ENCODE assay signal across 25 mouse cellular contexts in the genomic region with DNA sequence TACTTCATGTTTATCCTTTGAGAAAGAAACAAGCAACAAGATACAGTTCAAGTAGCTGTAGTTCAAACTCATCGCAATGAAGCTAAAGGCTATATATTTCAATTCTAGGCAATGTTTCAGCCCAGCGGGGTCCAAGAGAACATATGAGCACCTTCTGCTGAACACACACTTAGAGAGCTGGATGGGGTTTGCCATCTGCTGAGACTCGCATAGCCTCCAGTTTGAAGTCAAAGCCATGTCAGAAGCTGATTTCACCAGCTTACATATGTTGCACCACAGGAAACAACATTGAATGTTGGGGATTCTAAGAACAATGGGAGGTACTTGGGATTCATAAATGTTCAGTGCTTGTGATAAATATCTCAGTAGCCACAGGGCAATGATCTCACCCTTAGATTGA.
"Had no signal": no experiment of that assay in that cellular context is flagged by ENCODE, and none has a peak within 500 bp of the region (broad histone marks: within the 10 kb centered on the region; RNA-seq: fewer than 3 reads in every experiment).

No protein-coding gene starts in this region.

- ATAC-seq: liver, postnatal 0 days; lung, postnatal 0 days; midbrain, embryonic 13.5 days had no signal

- H3K4me1 ChIP-seq: limb, embryonic 12.5 days; limb, embryonic 15.5 days; megakaryocyte, embryonic 14.5 days; midbrain, embryonic 10.5 days; midbrain, embryonic 13.5 days; neural tube, embryonic 12.5 days; neural tube, embryonic 15.5 days had no signal

- H3K36me3 ChIP-seq: limb, embryonic 12.5 days; limb, embryonic 15.5 days; midbrain, embryonic 10.5 days; midbrain, embryonic 13.5 days; neural tube, embryonic 12.5 days; neural tube, embryonic 15.5 days had no signal

- H3K9ac ChIP-seq: limb, embryonic 12.5 days; limb, embryonic 15.5 days; liver, embryonic 14.5 days; liver, postnatal 0 days; lung, embryonic 14.5 days; midbrain, embryonic 13.5 days; neural tube, embryonic 12.5 days; neural tube, embryonic 15.5 days had no signal

- DNase-seq: kidney, postnatal 25 days; layer of hippocampus, postnatal 36 days; left cerebral cortex, postnatal 4 days; liver, postnatal 0 days; lung, embryonic 14.5 days; lung, postnatal 36 days; right cerebral cortex, adult 18-20 months; right cerebral cortex, postnatal 14 days; right cerebral cortex, postnatal 4 days; thymus, adult 2 months; thymus, postnatal 14 days; thymus, postnatal 4 days had no signal

- H3K4me3 ChIP-seq: left cerebral cortex, adult 2 months; limb, embryonic 12.5 days; limb, embryonic 15.5 days; megakaryocyte, embryonic 14.5 days; midbrain, embryonic 10.5 days; midbrain, embryonic 13.5 days; neural tube, embryonic 12.5 days; neural tube, embryonic 15.5 days had no signal

- H3K27me3 ChIP-seq: limb, embryonic 12.5 days; limb, embryonic 15.5 days; megakaryocyte, embryonic 14.5 days; midbrain, embryonic 13.5 days; neural tube, embryonic 12.5 days; neural tube, embryonic 15.5 days had no signal

- H3K4me2 ChIP-seq: limb, embryonic 12.5 days; limb, embryonic 15.5 days; liver, embryonic 11.5 days; lung, embryonic 14.5 days; midbrain, embryonic 13.5 days; neural tube, embryonic 12.5 days; neural tube, embryonic 15.5 days had no signal

- H3K9me3 ChIP-seq: limb, embryonic 12.5 days; limb, embryonic 15.5 days; megakaryocyte, embryonic 14.5 days; midbrain, embryonic 10.5 days; midbrain, embryonic 13.5 days; neural tube, embryonic 12.5 days; neural tube, embryonic 15.5 days had no signal

- H3K27ac ChIP-seq: kidney, postnatal 0 days; left cerebral cortex, adult 2 months; limb, embryonic 12.5 days; limb, embryonic 15.5 days; liver, embryonic 14.5 days; midbrain, embryonic 10.5 days; midbrain, embryonic 13.5 days; neural tube, embryonic 12.5 days; neural tube, embryonic 15.5 days; stomach, postnatal 0 days had no signal
